ENCODE assay signal across 7 mouse cellular contexts in genomic region chr3:89961436-89961835, GRCm38 (mm10). TPM values are rescaled to one million over a fixed set of nuclear protein-coding genes. Genes with fewer than 3 reads are reported as not detected.
DNase-seq lines count a peak whose midpoint lies in the region; ATAC-seq and TF ChIP-seq lines count a peak whose summit lies in the region.

No protein-coding gene starts in this region.

- H3K9ac ChIP-seq in forebrain, postnatal 0 days, result no peak overlapping the region
- no peak overlapping the region for H3K9ac ChIP-seq in liver, embryonic 13.5 days

- peak; percentile 93 for DNase-seq in 416B (ENCODE audit: low read depth)
- DNase-seq in B cell, adult 2 months, result peak; percentile 38 to 40
- no peak for DNase-seq in forebrain, postnatal 0 days
- DNase-seq in liver, embryonic 13.5 days, result no peak
- DNase-seq in thymus, postnatal 14 days, result peak; percentile 26
- DNase-seq in layer of hippocampus, postnatal 10 days (ENCODE audit: low spot score in 2 of 2), result no peak
- DNase-seq in embryo, embryonic 10.5 days (ENCODE audit: low spot score), result no peak

- ATAC-seq in forebrain, postnatal 0 days, result no peak
- no peak for ATAC-seq in liver, embryonic 13.5 days (ENCODE audit: low read depth)

- no peak overlapping the region for H3K27ac ChIP-seq in forebrain, postnatal 0 days (ENCODE audit: low read depth, low read length)
- H3K27ac ChIP-seq in liver, embryonic 13.5 days, result no peak overlapping the region; the same call in 1 of the 2 replicates

- H3K4me2 ChIP-seq in forebrain, postnatal 0 days (ENCODE audit: low read depth), result peak overlapping the region; percentile 96
- H3K4me2 ChIP-seq in liver, embryonic 13.5 days, result peak overlapping the region; percentile 76

- 0 out of 2 replicates have a peak overlapping the region, but pooled peaks have one; percentile 56 for H3K4me3 ChIP-seq in forebrain, postnatal 0 days (ENCODE audit: low read depth, low read length)
- H3K4me3 ChIP-seq in liver, embryonic 13.5 days (replicated peaks), result peak overlapping the region; percentile 67; the same call in 1 of the 2 replicates

- WGBS in forebrain, postnatal 0 days, result 50% methylated on average over 4 of the region's 4 CpGs
- WGBS in liver, embryonic 13.5 days (ENCODE audit: insufficient replicate concordance), result 6% methylated on average over 4 of the region's 4 CpGs

- H3K9me3 ChIP-seq in forebrain, postnatal 0 days (ENCODE audit: low read length), result no peaks in the 10 kb centered on the region
- H3K9me3 ChIP-seq in liver, embryonic 13.5 days (replicated peaks), result no peaks in the 10 kb centered on the region

- H3K27me3 ChIP-seq in forebrain, postnatal 0 days (ENCODE audit: insufficient read depth, low read length), result no peaks in the 10 kb centered on the region
- H3K27me3 ChIP-seq in liver, embryonic 13.5 days, result peaks cover 59% of the 10 kb centered on the region

- peaks cover 20% of the 10 kb centered on the region for H3K36me3 ChIP-seq in forebrain, postnatal 0 days (ENCODE audit: insufficient read depth)
- H3K36me3 ChIP-seq in liver, embryonic 13.5 days, result peaks cover 5% of the 10 kb centered on the region; the same call in 1 of the 2 replicates

- peaks cover 30% of the 10 kb centered on the region for H3K4me1 ChIP-seq in forebrain, postnatal 0 days (ENCODE audit: insufficient read depth)
- peaks cover 48% of the 10 kb centered on the region for H3K4me1 ChIP-seq in liver, embryonic 13.5 days (replicated peaks)

- TF ChIP-seq CTCF in forebrain, postnatal 0 days (IDR thresholded peaks at IDR 0.05; ENCODE audit: low read depth), result no peak

RNA-seq across cellular contexts. Expression of gene Atp8b2, which starts 1.9 kb away (rescaled TPM):
- total RNA-seq in forebrain, postnatal 0 days (2014; rRNA removed), result 54.7 and 77.9 TPM in 2 replicates
- polyA plus RNA-seq in forebrain, postnatal 0 days (2015; fragmentation: Nextera tagmentation; extraction: Ambion mirVana), result 4.8 and 6.2 TPM in 2 replicates
- 1.4 and 2.2 TPM in 2 replicates for polyA plus RNA-seq in liver, embryonic 13.5 days (2015; fragmentation: Nextera tagmentation; extraction: Ambion mirVana)
- 10 to 100 TPM; 79.5 to 90.1 TPM for total RNA-seq in layer of hippocampus, postnatal 10 days (2021)

RNA-seq across cellular contexts. Expression of gene Hax1, which starts 37.1 kb away (rescaled TPM):
- 43.9 and 59.8 TPM in 2 replicates for total RNA-seq in forebrain, postnatal 0 days (2014; rRNA removed)
- 73.4 and 78.2 TPM in 2 replicates for polyA plus RNA-seq in forebrain, postnatal 0 days (2015; fragmentation: Nextera tagmentation; extraction: Ambion mirVana)
- 130 and 137 TPM in 2 replicates for polyA plus RNA-seq in liver, embryonic 13.5 days (2015; fragmentation: Nextera tagmentation; extraction: Ambion mirVana)
- total RNA-seq in layer of hippocampus, postnatal 10 days (2021), result 10 to 100 TPM; 60.7 to 67.3 TPM

RNA-seq across cellular contexts. Expression of gene Il6ra, which starts 48.4 kb away (rescaled TPM):
- total RNA-seq in forebrain, postnatal 0 days (2014; rRNA removed), result 1.1 and 1.7 TPM in 2 replicates
- 1.6 and 1.7 TPM in 2 replicates for polyA plus RNA-seq in forebrain, postnatal 0 days (2015; fragmentation: Nextera tagmentation; extraction: Ambion mirVana)
- 1.9 and 2.2 TPM in 2 replicates for polyA plus RNA-seq in liver, embryonic 13.5 days (2015; fragmentation: Nextera tagmentation; extraction: Ambion mirVana)
- total RNA-seq in layer of hippocampus, postnatal 10 days (2021), result 1 to 10 TPM; 4.2 to 4.7 TPM

Comparison
In these comparisons a context has a peak if more than half of its experiments do, and no peak if none do; other contexts are left out.
1. DNase-seq: peak in 416B (single experiment), B cell, adult 2 months (2 of 2) and thymus, postnatal 14 days (single experiment); none in forebrain, postnatal 0 days (single experiment), liver, embryonic 13.5 days (single experiment), layer of hippocampus, postnatal 10 days (0 of 2) and embryo, embryonic 10.5 days (single experiment).